Mouse (Mus musculus): ENCODE results near the gene Vmn2r37. TPM values are rescaled to one million over a fixed set of nuclear protein-coding genes. Genes with fewer than 3 reads are reported as not detected.

Gene Vmn2r37
- polyA plus RNA-seq (2017; shearing (Covaris generic)) = not detected

DNA sequence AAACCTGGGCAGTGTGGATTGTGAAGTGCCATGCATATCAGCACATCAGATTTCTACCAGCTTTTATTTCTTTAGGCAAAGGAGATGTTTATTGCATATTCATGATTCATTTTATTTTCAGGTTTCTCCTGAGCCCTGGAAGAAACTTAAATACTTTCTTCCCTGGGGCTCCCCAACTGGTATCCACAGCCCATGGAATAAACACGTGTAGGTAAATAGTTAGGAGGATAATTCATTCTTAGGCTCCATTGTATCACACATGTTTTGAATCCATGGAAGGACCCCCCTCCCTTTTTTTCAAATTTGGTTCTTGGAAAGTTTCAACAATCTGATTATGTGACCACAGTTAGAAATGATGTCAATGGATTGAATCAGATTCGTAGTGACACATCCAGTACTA, at the start of gene Vmn2r37:
Gene Vmn2r37 (minus strand): TSS at position 101 of the 400 bp plus-strand sequence.

Other genes with a start within 250 kb of the Vmn2r37 start
- not detected for gene Vmn2r39, start 192.9 kb downstream of the Vmn2r37 start, polyA plus RNA-seq (2017; shearing (Covaris generic))
- not detected for gene Vmn2r38, start 125.8 kb downstream of the Vmn2r37 start, polyA plus RNA-seq (2017; shearing (Covaris generic))

All from CD4-positive, CD25-positive, alpha-beta regulatory T cell (primary cell).